Mouse (Mus musculus) megakaryocyte-erythroid progenitor cell, adult 5-6 weeks (primary cell): ENCODE results near the gene Stfa2. TPM values are rescaled to one million over a fixed set of nuclear protein-coding genes. Genes with fewer than 3 reads are reported as not detected.
"Not testable (repeated sequence)": the region's sequence is repeated elsewhere in the genome, so short reads cannot be mapped to it uniquely, and the experiment has no call there.

Source experiments
- ATAC-seq: replicated peaks from 2 replicates; pipeline ENCODE4 v1.8.0; 2016; ENCODE audit warnings: mild to moderate bottlenecking, inconsistent platforms; ENCODE audit not compliant: severe bottlenecking, poor library complexity, low FRiP score, low TSS enrichment
- total RNA-seq, 2 experiments: library from RNA; stranded (forward) in 1 of 2; stranded (reverse) in 1 of 2; fragments of 200-1000, 215-1000 nt in 1 of 2; fragments of >200 nt in 1 of 2; fragmentation: Nextera tagmentation in 1 of 2; gene quantifications; 2 replicates each; pipeline ENCODE4 v1.2.3; 2014 to 2017

Stfa2 gene
- total RNA-seq (2014; fragmentation: Nextera tagmentation) = not detected in 2 replicates
- total RNA-seq (2017) = not detected in 2 replicates

DNA sequence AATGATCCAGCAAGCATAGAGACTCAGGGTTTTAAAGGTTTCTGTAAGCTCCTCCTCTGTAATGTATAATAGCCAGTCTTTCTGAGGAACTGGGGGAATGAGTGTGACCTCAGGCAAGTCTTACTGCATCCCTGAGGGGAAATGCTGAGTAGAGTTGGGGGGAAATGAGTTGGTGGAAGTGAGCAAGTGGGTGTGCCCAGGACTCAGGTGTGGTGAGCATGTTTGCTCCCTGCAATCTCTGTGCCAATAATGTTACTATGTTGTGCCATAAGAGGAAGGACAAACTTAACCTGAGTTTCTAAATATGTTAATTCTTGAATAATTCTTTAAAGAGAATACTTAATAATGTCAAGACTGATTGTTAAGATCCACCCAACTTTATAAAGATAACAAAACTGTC lies at the start of gene Stfa2:
Stfa2 (minus strand) TSS at position 101 of the 400 bp plus-strand sequence.
- no peak for ATAC-seq

DNA sequence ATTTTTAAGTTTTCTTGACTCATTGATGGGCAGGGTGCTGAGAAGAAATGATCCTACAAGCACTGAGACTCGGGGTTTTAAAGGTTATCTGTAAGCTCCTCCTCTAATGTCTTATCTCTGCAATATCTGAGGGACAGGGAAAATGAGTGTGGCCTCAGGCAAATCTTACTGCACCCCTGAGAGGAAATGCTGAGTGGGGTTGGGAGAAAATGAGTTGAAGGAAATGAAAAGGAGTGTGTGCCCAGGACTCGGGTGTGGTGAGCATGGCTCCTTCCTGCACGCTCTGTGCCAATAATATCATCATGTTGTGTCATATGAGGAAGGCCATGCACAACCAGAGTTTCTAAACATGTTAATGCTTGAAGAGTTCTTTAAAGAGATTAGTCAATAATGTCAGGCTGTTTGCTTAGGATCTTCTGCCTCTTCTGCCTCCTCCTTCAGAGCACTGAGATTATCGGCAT lies 47.1 kb upstream of the Stfa2 start, which contains the start of gene Stfa3:
Stfa3 (minus strand) TSS at position 51 of the 461 bp plus-strand sequence.
- no peak for ATAC-seq

DNA sequence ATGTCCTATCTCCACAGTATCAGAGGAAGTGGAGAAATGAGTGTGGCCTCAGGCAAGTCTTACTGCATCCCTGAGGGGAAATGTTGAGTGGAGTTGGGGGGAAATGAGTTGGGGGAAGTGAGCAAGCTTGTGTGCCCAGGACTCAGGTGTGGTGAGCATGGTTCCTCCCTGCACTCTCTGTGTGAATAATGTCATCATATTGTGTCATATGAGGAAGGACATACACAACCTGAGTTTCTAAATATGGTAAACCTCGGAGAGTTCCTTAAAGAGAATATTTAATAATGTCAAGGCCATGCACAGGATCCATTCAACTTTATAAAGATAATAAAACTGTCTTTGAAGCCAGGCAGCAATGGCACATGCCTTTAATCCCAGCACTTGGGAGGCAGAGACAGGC lies 12.7 kb upstream of the Stfa2 start:
- ATAC-seq = not testable (repeated sequence)

DNA sequence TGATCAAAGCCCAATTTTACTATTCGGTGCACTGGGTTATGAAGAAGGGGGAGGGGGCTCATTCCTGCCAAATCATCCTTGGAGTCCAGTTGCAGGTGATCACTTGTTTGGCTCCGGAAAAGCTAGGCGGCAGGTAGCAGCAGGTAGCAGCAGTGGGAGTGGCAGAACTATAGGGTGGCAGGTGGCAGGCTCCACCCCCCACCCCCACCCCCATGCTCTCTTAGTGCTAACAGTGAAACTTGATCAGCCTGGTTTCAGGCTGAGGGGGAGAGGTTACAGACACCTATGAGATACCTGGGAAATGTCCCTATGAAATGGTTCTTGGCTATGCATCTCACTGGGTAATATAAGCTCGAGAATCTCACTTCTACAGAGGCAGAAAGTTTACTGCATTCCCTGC lies 19.2 kb downstream of the Stfa2 start:
- no peak for ATAC-seq

DNA sequence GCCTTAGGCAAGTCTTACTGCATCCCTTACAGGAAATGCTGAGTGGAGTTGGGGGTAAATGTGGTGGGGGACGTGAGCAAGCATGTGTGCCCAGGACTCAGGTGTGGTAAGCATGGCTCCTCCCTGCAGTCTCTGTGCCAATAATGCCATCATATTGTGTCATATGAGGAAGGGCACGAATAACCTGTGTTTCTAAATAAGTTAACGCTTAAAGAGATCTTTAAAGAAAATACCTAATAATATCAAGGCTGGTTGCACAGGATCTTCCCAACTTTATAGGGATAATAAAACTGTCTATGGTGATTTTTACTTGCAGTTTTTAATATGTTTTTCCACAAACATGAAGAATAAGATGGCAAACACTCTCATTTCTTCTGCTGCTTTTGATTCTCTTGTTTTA lies 40.6 kb downstream of the Stfa2 start, which contains the start of gene BC100530:
BC100530 (minus strand) TSS at position 101 of the 400 bp plus-strand sequence.
- ATAC-seq = not testable (repeated sequence)

Other genes starting within 250 kb of the Stfa2 start
- gene Gm5483, start 224.2 kb downstream of the Stfa2 start, total RNA-seq (2014; fragmentation: Nextera tagmentation) = not detected in 2 replicates
- gene Gm5483, start 224.2 kb downstream of the Stfa2 start, total RNA-seq (2017) = not detected in 2 replicates
- gene Gm5416, start 198.1 kb downstream of the Stfa2 start, total RNA-seq (2014; fragmentation: Nextera tagmentation) = not detected in 2 replicates
- not detected in 2 replicates for gene Gm5416, start 198.1 kb downstream of the Stfa2 start, total RNA-seq (2017)
- not detected in 2 replicates for gene 2010005H15Rik, start 187.0 kb downstream of the Stfa2 start, total RNA-seq (2014; fragmentation: Nextera tagmentation)
- gene 2010005H15Rik, start 187.0 kb downstream of the Stfa2 start, total RNA-seq (2017) = not detected in 2 replicates
- not detected in 2 replicates for gene Stfa1, start 131.5 kb downstream of the Stfa2 start, total RNA-seq (2014; fragmentation: Nextera tagmentation)
- gene Stfa1, start 131.5 kb downstream of the Stfa2 start, total RNA-seq (2017) = not detected in 2 replicates
- not detected in 2 replicates for gene BC117090, start 74.1 kb downstream of the Stfa2 start, total RNA-seq (2014; fragmentation: Nextera tagmentation)
- gene BC117090, start 74.1 kb downstream of the Stfa2 start, total RNA-seq (2017) = not detected in 2 replicates
- not detected in 2 replicates for gene BC100530, start 40.7 kb downstream of the Stfa2 start, total RNA-seq (2014; fragmentation: Nextera tagmentation)
- gene BC100530, start 40.7 kb downstream of the Stfa2 start, total RNA-seq (2017) = not detected in 2 replicates
- not detected in 2 replicates for gene Stfa3, start 46.9 kb upstream of the Stfa2 start, total RNA-seq (2014; fragmentation: Nextera tagmentation)
- not detected in 2 replicates for gene Stfa3, start 46.9 kb upstream of the Stfa2 start, total RNA-seq (2017)
- gene Casr, start 153.7 kb upstream of the Stfa2 start, total RNA-seq (2014; fragmentation: Nextera tagmentation) = not detected in 2 replicates
- gene Casr, start 153.7 kb upstream of the Stfa2 start, total RNA-seq (2017) = not detected in 2 replicates